Mouse (Mus musculus) adrenal gland, postnatal 4 days (tissue): ENCODE data around the gene Snx1. TPM values are rescaled to one million over a fixed set of nuclear protein-coding genes. Genes with fewer than 3 reads are reported as not detected.

ENCODE experiments used
- DNase-seq, 2 experiments: peaks; one replicate each; pipeline ENCODE4 v3.0.0; 2021 to 2022; ENCODE audit warnings: low spot score in 2 of 2, mixed read lengths in 2 of 2
- long read RNA-seq, 2 experiments: library from polyadenylated mRNA; stranded (forward); transcript quantifications; one replicate each; pipeline ENCODE4 v2.0.0; 2021
- total RNA-seq, 2 experiments: library from RNA; stranded (reverse); gene quantifications; 2 replicates each; pipeline ENCODE4 v1.2.3; 2021

Gene Snx1
- 100 to 1,000 TPM; 107 to 111 TPM for total RNA-seq
- long read RNA-seq, experiment 1, transcript Snx1-201 (15 exons, 2,073 nt): major isoform, 99 of 117 reads
- long read RNA-seq, experiment 1, partial matches to known transcripts: 6 of 117 reads
- long read RNA-seq, experiment 1, other reads (novel, unspliced or antisense): 12 of 117 reads
- long read RNA-seq, experiment 2, transcript Snx1-201 (15 exons, 2,073 nt): major isoform, 207 of 236 reads
- long read RNA-seq, experiment 2, partial matches to known transcripts: 11 of 236 reads
- long read RNA-seq, experiment 2, other reads (novel, unspliced or antisense): 18 of 236 reads

DNA sequence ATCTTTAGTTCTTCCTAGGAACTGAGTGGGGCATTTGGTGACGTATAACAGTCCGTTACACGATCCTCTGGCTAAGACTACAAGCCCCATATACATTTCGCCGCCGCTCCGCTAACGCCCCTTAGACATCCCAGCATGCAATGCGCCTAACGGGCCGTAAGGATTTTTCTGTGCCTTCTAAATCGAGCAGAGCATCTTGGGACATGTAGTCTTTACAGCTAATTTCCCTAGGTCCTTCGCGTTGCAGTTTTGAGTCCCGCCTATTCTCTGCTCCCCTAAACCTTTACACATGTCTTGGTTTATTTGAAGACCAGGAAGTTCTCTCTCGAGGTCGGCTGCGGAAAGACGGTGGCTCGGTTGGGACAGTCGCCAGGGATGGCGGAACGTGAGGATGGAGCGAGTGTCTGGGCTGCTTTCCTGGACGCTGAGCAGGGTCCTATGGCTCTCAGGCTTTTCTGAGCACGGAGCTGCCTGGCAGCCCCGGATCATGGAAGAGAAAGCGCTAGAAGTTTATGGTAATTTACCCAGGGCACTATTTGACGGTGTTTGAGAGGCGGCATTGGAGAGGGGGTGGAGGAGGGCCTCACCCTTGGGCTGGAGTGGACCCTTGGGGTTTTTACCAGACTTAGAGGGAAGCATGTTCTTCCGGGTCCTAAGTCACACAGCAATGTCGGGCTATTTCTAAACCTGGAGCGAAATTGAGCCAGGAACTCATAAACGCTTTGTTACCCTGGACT lies at the start of gene Snx1, which contains the start of gene Ciao2a:
TSS of gene Snx1 (minus strand) at position 132 of the 737 bp plus-strand sequence.
TSS of gene Ciao2a (plus strand) at position 156 of the 737 bp plus-strand sequence.
- DNase-seq: peak; percentile 62 to 83

DNA sequence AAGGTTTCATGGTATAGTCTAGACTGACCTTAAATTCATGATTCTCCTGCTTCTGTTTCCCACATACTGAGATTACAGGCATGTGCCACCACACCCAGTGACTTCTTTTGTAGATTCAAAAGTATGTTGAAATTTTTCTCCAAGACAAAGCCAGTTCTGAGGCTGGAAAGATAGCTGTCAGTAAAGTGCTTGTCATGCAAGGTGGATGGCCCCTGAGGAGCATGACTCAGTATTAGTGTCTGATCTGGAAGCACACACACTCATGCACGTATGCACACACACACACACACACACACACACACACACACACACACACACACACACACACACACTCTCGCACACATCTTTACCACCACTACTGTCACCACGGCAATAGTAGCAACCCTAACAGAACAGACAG lies 48.6 kb upstream of the Snx1 start:
- DNase-seq: no peak

DNA sequence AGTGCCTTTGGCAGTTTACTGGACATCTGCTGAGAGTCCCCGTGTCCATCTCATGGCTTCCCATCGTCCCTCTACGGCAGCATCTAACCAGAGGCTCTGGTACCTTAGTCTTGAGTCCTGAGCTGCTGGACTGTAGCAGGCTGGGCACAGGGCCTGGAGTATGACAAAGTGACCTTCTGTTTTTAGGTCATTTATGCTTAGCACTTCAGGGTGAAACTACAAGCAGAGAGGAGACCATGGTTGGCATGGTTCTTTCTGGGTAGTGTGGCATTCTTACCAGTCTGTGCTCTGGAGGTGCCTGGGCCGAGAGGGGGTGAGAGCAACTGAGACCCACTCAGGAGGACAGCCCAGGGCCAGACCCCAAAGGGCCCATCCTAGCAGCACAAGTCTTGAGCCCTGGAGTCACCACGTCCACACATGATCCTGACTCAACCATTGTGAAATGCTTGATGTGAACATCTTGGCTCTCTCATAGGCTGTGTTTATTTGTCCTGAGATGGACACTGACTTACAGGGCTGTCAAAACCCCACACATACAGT lies 47.0 kb upstream of the Snx1 start:
- no peak for DNase-seq

DNA sequence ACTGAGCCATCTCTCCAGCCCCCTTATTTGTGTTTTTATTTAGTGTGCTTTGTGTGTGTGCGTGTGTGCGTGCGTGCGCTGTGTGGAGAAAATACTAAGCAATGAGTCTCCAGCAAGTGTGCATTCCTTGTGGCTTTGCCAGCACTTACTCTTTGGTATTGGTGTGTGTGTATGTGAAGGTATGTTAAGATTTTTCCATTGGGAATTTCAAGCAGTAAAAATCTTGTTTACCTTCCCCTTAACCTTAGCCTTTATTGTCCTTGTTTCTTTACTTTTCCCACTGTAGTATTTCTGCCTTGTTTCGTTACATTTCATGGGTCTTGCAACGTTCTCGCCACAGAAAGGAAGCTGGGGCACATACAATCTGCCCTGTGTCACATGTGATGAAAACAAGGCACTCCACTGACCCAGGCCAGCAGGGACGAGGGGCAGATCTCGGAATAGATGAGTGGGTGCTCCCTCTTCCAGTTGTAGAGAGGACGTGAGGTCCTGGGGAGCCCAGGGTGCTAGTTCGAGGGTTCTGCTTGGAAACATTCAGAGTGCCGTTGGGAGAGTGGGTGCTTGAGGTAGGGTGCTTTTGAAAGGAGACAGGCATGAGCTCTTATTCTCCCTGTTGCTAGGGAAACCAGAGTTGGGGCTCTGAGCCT lies 45.0 kb upstream of the Snx1 start:
- no peak for DNase-seq

DNA sequence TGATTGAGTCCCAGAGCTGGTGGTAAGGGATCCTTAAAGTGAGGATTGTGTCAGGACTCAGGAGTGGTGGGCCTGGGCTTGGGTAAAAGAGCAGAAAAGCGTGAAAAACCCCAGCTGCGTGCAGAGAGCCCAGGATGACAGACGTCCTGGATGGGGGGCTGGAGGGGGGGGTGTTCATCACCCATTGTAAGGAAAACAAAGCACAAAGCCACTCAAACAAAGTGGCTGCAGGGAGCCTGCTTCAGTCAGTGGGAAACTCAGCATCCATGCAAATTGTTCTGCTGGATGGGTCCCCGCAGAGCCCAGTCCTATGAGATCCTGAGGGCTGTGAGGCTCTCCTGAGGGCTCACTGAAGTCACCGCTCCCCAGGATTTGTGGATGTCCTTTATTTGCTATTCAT lies 44.1 kb upstream of the Snx1 start:
- DNase-seq: no peak

DNA sequence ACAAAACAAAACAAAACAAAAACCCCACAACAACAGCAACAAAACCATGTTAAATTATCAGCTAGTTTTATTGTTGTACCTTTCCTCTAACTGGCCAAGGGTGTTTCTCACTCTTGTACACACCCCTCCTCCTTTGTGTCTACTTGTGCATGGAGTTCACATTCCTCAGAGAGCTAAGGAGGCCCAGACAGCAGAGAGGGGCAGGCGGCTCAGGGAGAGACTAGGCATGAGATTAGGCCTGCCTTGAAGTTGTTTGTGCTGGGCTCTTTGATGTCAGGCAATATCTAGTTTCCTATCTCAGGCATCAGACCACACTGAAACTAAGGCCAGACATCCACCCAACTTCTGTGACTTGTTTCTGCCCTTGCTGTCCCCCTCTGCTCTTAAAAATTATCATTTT lies 41.8 kb upstream of the Snx1 start:
- no peak for DNase-seq

DNA sequence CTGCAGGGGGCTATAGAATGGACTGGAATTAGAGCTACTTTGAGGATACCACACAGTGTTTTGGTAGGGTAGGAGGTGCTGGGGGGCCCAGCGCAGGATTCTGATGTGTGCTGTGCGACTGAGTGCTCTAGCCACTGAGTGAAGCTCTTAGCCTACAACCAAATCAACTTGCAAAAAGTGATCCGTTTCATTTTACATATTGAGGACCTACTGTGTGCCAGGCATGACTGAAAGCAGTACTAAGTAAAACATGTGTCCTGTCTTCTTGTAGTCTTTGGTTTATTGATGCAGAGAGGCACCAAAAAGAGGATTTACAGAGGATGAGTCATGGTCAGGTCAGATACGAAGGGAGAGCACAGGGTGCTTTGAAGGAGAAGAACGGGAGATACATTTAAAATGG lies 40.8 kb upstream of the Snx1 start:
- DNase-seq: no peak

DNA sequence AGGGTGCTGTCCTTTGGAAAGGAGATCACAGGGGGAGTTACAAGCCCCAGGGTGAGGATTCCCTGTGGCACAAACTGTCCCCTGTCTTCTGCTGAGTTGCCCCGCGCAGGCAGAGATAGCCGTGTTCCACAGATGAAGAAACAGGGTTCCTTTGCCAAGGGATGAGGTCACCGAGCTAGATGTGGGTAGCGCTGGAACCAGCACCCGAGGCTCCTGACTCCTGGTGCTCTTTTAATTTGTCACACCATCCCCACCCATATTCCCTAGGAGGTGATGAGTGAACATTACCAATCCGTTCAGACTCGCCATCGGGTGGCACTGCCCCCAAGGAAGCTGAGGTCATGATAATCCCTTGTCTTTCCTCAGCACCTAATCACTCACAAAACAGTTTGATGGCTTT lies 36.6 kb upstream of the Snx1 start:
- DNase-seq: no peak

DNA sequence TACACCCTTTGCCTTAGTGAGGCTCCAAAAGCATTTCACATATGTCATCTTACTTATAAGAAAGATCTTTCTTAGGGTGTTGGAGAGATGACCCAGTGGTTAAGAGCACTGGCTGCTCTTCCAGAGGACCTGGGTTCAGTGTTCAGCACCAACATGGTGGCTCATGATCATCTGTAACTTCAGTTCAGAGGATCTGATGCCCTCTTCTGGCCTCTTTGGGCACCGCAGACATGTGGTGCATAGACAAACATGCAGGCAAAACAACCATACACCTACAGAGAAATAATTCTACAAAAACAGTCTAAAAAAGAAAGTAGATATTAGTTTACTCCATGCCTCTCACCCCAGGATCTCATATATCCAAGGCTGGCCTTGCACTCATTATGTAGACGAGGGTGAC lies 33.8 kb upstream of the Snx1 start:
- DNase-seq: no peak

DNA sequence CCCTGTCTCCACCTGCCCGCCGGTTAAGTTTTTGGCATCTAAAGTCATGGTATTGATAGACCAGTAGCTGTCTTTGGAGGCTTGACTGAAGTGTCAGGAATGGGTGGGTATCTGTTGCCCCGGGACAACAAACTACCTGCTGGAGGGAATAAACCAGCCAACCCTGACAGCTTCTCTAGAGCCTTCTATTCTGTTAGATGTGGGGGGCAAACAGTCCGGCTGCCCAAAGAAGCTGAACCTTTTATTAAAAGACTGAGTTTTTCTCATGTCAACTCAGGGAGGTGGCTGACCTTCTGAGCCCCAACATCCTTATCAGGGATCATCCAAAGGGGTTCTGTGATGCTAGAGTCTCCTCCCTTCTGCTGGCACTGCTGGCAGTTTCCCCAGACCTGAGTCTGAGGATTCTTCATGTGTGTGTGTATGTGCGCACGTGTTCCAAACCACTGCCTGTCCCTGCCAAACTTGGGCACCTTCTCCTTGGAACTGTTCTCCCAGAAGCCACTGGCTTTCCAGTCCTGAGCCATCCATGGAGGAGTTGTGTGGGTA lies 32.6 kb upstream of the Snx1 start:
- no peak for DNase-seq

DNA sequence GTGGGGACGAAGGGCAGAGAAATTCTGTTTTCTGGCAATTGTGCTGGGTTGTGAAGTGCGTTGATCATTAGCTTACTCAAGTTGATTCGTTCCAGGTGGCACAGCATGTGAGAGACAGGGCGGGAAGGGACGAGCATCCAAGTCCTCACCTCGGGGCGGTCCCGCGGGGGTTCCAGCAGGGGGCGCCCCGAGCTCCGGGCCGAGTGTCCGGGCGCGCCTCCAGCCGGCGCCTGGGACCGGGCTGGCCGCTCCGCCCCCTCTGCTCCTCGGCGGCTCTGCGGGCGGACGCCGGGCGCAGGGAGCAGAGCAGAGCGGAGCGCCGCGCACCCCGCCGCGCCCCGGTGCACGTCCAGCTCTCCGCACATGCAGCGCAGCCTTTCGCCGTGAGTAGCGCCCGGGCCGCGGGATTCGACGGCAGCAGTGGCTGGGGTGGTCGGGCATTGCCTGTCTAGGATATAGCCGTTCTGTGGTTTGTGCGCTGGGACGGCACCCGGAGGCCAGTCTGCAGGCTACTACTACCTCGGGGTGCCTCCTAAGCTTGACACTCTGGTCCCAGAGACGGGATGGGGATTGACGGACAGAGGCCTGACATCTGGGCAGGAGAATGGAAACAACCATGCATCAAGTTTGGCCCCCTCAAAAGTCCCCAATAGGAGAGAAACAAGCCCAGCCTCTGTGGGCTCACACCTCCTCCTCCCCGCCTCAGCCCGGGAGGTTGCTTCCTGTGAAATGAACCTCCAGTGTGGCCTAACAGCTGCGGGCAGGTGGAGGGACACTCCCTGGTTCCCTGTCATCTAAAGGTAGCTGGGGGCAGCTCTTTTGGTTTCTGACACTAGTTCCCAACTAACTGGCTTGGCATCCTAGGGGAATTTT lies 31.8 kb upstream of the Snx1 start, which contains the start of gene Dapk2:
TSS of gene Dapk2 (plus strand) at position 266 of the 873 bp plus-strand sequence.
- peak; percentile 76 to 78 for DNase-seq

DNA sequence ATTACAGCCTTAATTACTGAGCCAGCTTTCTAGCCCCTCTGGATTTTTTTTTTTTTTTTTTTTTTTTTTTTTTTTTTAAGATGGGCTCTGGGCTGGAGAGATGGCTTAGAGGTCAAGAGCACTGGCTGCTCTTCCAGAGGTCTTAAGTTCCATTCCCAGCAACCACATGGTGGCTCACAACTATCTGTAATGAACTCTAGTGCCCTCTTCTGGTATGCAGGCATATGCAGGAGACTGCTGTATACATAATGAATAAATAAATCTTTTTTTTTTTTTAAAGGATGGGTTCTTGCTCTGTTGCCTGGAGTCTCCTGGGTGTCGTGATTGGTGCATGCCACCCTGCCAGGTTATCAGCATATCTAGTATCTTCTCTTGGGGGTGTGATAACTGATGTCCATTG lies 29.1 kb upstream of the Snx1 start:
- no peak for DNase-seq

DNA sequence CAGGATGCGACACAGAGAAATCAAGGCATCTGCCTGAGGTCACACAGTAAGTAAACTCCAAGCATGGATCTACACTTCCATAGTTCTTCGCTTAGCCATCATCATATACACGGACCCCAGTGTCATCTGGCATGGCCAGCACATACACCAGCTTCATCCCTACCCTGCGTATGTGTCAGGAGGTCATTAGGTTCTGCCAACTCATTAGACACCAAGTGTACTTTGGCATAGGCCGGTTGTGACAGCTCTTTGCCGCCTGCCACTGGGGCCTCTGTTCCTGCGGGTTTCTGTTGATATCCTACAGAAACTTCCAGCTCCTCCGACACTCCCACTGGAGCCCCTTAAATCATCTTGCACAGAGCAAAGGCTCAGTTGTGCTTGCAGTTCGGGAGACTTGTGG lies 27.6 kb upstream of the Snx1 start:
- DNase-seq: no peak

DNA sequence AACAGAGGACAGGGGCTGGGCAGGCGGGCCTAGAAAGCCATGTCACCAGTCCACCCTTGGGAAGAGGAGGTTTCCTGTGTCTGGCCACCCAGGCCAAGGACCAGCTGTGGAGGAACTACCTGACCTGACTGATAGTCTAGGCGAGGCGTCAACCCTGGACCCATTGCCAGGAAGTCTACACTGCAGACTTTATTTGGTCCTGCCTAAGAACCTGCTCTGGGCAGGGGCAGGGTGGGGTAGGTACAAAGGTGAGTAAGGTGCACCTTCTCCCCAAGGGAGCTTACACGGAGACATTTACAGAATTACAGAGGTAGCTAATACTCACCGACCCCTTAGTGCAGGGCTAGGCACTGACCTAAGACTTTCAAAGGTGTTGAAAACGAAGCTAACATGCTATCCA lies 27.2 kb upstream of the Snx1 start:
- no peak for DNase-seq

DNA sequence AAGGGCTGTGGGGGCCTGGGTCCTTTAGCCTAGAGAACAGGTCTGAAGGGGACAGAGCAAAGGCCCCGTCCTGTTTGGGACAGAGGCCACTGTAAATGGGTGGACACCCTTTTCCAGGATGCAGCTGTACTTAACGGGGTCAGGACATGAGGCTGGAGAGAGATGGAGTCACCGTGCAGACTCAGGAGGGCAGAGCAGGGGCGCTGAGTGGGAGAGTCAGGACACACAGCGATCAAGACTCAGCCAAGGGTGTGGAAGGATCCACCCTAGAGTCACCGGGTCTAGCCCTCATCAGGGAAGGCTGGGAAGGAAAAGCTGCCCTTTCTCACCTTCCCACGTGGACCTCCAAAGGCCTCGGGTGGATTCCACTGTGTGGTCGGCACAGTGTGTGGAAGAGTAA lies 25.6 kb upstream of the Snx1 start:
- no peak for DNase-seq

DNA sequence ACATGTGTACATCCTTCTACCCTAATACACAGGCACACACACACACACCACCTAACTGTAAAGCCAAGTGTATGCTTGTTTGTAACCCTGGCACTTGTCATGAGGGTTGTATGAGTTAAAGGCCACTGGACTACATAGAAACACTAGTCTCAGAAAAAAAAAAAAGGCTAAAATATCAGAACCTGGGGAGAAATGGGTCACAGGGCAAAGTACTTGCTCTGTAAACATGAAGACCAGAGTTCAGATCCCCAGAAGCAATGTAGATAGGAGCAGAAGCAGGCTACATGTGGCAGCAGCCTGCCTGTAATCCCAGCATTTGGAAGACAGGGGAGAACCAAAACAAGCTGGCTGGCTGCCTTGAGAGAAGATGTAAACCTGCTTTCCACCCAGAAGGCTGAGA lies 19.8 kb upstream of the Snx1 start:
- DNase-seq: no peak

DNA sequence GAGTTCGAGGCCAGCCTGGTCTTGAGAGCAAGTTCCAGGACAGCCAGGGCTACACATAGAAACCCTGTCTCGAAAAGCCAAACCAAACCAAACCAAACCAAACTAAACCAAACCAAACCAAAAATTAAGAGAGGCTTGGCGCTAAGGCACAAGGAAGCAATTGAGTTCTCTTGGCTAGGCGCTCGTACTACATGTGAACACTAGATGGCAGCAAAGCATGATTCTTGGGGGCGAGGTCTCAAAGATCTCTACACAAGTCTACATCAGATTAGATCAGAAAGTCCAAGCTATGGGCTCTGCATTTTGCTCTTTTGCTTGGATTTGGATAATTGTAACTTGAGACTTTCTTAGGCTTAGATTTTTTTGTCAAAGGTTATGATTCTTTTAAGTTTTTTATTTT lies 17.9 kb upstream of the Snx1 start:
- peak in 1 of 2 experiments; percentile 36 for DNase-seq

DNA sequence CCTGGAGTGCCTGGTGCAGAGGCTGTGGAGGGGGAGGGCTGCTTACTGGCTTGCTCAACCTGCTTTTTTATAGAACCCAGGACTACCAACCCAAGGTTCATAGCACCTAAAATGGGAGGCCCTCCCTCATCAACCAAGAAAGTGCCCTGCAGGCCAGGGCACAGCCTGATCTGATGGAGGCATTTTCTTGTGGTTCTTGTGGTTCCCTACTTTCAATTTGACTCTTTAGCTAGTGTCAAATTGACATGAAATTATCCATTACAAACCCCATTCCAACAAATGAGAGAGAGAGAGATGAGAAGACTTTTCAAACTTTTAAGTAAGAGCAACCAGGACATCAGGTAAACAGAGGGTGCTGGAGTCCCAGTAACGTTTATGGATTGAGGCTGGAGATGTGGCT lies 15.9 kb upstream of the Snx1 start:
- DNase-seq: no peak

DNA sequence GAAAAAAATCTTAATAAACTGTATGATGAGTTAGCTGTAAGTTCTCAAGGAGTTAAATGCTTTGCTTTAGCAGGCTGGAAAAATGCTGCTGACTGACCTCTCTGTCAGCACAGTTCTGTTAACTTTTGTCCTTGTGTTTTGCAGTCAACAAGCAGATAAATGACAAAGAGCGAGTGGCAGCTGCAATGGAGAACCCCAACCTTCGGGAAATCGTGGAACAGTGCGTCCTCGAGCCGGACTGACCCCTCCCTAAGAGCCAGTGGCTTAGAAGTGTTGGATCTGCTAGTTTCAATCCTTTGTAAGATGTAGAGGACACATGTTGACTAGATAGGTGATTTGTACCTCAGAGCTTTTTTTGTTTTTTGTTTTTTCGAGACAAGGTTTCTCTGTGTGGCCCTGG lies 11.8 kb upstream of the Snx1 start:
- DNase-seq: no peak

DNA sequence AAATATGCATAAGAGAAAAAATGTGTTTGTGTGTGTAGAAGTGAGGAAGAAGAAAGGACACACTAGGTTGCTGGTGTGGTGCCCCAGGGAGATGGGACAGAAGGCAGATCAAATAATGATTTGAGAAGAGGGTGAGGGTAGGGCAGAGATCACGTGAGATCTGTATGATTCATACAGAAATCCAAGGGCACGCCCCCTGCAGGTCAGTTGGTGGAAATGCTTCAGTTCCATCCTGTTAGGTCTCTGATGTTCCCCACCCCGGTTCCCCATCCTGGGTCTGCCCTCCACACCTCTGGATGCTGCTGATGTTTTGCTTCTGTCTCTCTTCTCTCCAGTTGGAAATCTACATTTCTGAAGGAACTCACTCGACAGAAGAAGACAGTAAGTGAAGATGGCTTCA lies 9.6 kb upstream of the Snx1 start:
- DNase-seq: no peak

DNA sequence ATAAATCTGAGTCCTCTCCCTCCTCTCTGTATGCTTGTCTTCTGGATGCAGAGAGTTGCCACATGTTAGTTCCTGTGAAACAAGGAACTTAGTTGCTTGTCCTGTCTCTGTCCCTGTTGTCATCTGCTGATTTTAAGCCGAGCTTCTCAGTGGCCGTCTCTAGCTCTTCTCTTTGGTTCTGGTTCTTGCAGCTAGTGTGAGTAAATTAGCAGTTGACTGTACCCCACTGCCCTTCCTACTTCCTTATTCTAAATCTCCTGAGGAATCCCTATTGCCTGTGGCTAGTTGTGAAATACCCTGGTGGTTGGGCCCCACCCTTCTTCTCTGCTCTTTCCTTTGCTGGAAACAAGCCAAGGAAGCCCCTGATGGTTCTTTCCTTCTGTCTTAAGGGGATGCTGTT lies 5.1 kb upstream of the Snx1 start:
- no peak for DNase-seq
